Mouse (Mus musculus) olfactory bulb, adult 2 months (tissue): ENCODE results near the gene Prr23a2.

Experiments
- CTCF ChIP-seq: fragments of 200-500 bp; IDR thresholded peaks from 2 replicates; pipeline ENCODE4 v1.5.1; 2012; ENCODE audit warnings: low read depth, mild to moderate bottlenecking, low read length, moderate library complexity; ENCODE audit not compliant: insufficient read depth
- POLR2A ChIP-seq: fragments of 200-500 bp; IDR thresholded peaks from 2 replicates; pipeline ENCODE4 v1.6.1; 2012; ENCODE audit warnings: mild to moderate bottlenecking, low read depth, low read length, moderate library complexity; ENCODE audit not compliant: insufficient read depth

DNA sequence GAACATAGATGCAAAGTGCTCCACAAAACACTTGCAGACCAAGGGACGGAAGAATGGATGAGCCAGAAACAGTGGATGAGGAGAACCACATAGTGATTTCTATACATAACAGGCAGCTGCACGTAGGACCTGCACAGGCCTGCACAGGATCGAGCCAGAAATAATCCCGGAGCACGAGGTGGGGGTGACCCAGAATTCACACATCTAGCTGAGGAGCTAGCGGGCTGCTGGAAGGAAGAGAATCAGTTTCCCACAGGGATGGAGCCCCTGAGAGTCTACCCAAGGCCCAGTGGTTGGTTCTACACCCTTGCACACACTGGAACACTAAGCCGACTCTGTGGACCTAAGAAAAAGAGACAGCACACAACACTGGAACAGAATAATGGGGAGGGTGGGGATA is 32.5 kb upstream of the Prr23a2 start:
- no peak for TF ChIP-seq CTCF
- no peak for TF ChIP-seq POLR2A
